Mouse (Mus musculus): Measurements from ENCODE around the gene Srsf7.
"Not testable (repeated sequence)": the region's sequence is repeated elsewhere in the genome, so short reads cannot be mapped to it uniquely, and the experiment has no call there.

The Srsf7 gene

GRCm38 (mm10) chr17:80199160-80199778, 7.8 kb downstream of the Srsf7 start:
- DNase-seq (ENCODE audit: low read depth, low spot score), result peak; percentile 36

GRCm38 (mm10) chr17:80193075-80193474, 14.0 kb downstream of the Srsf7 start:
- DNase-seq (ENCODE audit: low read depth, low spot score), result peak; percentile 34

- no peak for DNase-seq (ENCODE audit: low read depth, low spot score)
Measured at GRCm38 (mm10) chr17:80183615-80184014, 23.5 kb downstream of the Srsf7 start.

- no peak for DNase-seq (ENCODE audit: low read depth, low spot score)
Measured at GRCm38 (mm10) chr17:80180468-80180867, 26.6 kb downstream of the Srsf7 start.

GRCm38 (mm10) chr17:80179959-80180358, 27.1 kb downstream of the Srsf7 start:
- peak; percentile 86 for DNase-seq (ENCODE audit: low read depth, low spot score)

GRCm38 (mm10) chr17:80178846-80179245, 28.3 kb downstream of the Srsf7 start:
- not testable (repeated sequence) for DNase-seq (ENCODE audit: low read depth, low spot score)

GRCm38 (mm10) chr17:80175966-80176365, 31.1 kb downstream of the Srsf7 start:
- DNase-seq (ENCODE audit: low read depth, low spot score), result no peak

GRCm38 (mm10) chr17:80175386-80175739, 31.7 kb downstream of the Srsf7 start:
- no peak for DNase-seq (ENCODE audit: low read depth, low spot score)

- DNase-seq (ENCODE audit: low read depth, low spot score), result peak; percentile 79
Measured at GRCm38 (mm10) chr17:80174699-80175385, 32.3 kb downstream of the Srsf7 start.

GRCm38 (mm10) chr17:80174146-80174545, 33.0 kb downstream of the Srsf7 start:
- no peak for DNase-seq (ENCODE audit: low read depth, low spot score)

GRCm38 (mm10) chr17:80173708-80174107, 33.4 kb downstream of the Srsf7 start:
- DNase-seq (ENCODE audit: low read depth, low spot score), result no peak

GRCm38 (mm10) chr17:80172761-80173160, 34.3 kb downstream of the Srsf7 start:
- DNase-seq (ENCODE audit: low read depth, low spot score), result no peak

GRCm38 (mm10) chr17:80171948-80172347, 35.2 kb downstream of the Srsf7 start:
- no peak for DNase-seq (ENCODE audit: low read depth, low spot score)

- no peak for DNase-seq (ENCODE audit: low read depth, low spot score)
Measured at GRCm38 (mm10) chr17:80170951-80171350, 36.2 kb downstream of the Srsf7 start.

- no peak for DNase-seq (ENCODE audit: low read depth, low spot score)
Measured at GRCm38 (mm10) chr17:80169792-80170191, 37.3 kb downstream of the Srsf7 start.

- DNase-seq (ENCODE audit: low read depth, low spot score), result peak; percentile 57
Measured at GRCm38 (mm10) chr17:80168425-80169182, 38.5 kb downstream of the Srsf7 start.

GRCm38 (mm10) chr17:80167851-80168251, 39.3 kb downstream of the Srsf7 start:
- DNase-seq (ENCODE audit: low read depth, low spot score), result no peak

- no peak for DNase-seq (ENCODE audit: low read depth, low spot score)
Measured at GRCm38 (mm10) chr17:80167436-80167835, 39.7 kb downstream of the Srsf7 start.

- DNase-seq (ENCODE audit: low read depth, low spot score), result no peak
Measured at GRCm38 (mm10) chr17:80166346-80166745, 40.8 kb downstream of the Srsf7 start.

- DNase-seq (ENCODE audit: low read depth, low spot score), result no peak
Measured at GRCm38 (mm10) chr17:80165741-80166140, 41.4 kb downstream of the Srsf7 start.

- DNase-seq (ENCODE audit: low read depth, low spot score), result no peak
Measured at GRCm38 (mm10) chr17:80163991-80164390, 43.1 kb downstream of the Srsf7 start.

- no peak for DNase-seq (ENCODE audit: low read depth, low spot score)
Measured at GRCm38 (mm10) chr17:80160454-80160853, 46.7 kb downstream of the Srsf7 start.

GRCm38 (mm10) chr17:80157489-80157888, 49.6 kb downstream of the Srsf7 start:
- DNase-seq (ENCODE audit: low read depth, low spot score), result no peak

Measured in ES-CJ7 (cell line).